Mouse (Mus musculus): ENCODE results near the gene Dnajb1. TPM values are rescaled to one million over a fixed set of nuclear protein-coding genes. Genes with fewer than 3 reads are reported as not detected.

Gene Dnajb1
- total RNA-seq (2014; rRNA removed) (8.3 and 12.4 TPM in 2 replicates), polyA plus RNA-seq (2012; rRNA removed) (17.0 and 18.2 TPM in 2 replicates)

DNA sequence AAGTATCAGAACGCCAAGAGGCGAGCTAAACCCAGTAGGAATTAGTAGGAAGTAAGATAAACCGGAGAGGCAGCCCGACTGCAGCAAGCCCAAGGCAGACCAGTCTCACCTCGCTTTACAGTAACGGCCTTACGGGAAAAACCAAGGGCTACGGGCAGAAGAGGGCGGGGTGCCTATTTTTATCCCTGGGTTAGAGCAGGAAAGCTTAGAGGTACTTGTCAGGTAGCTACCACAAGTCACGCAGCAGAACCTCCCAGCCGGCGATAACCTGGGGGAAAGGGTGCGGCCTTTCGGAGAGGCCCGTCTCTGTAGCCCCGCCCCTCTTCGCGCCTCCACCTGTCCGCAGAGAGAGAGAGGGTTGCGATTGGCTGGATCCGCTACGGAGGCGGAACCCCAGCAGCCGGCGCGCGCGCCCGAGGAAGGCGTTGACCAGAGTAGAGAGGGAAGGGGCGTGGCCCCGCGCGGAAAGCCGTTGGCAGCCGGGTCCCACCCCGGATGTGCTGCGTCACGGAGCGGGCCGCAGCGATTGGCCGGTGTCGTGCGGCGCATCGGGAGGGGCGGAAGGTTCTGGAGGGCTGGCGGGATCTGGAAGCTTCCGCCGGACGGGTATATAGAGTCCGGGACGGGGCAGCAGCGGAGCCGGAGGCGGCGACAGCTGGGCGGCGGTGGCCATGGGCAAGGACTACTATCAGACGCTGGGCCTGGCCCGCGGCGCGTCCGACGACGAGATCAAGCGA, at the start of gene Dnajb1, which contains the start of gene Tecr:
Gene Dnajb1, plus strand, starts transcription at position 533 of the 737 bp plus-strand sequence.
Gene Tecr, minus strand, starts transcription at position 311 of the 737 bp plus-strand sequence.
- Histone ChIP-seq H3K4me1 (ENCODE audit: control insufficient read depth, insufficient read depth, low read length) (peaks cover 13% of the 10 kb centered on the region), H3K9ac (ENCODE audit: low read depth, low read length) (peak within 1 kb of the TSS; percentile 95), H3K27me3 (ENCODE audit: control insufficient read depth, insufficient read depth, low read length) (no peaks in the 10 kb centered on the region), H3K79me2 (ENCODE audit: control insufficient read depth, insufficient read depth, low read length) (peaks cover 8% of the 10 kb centered on the region; the same call in 1 of the 2 replicates), H3K36me3 (ENCODE audit: control insufficient read depth, insufficient read depth, low read length) (peaks cover 19% of the 10 kb centered on the region), H3K4me3 (ENCODE audit: insufficient read depth, low read depth, low read length) (peak within 1 kb of the TSS; percentile 89), H3K27ac (replicated peaks; ENCODE audit: insufficient read depth, low read depth, low read length) (peak within 1 kb of the TSS; percentile 90)
- peak; percentile 90 for DNase-seq (ENCODE audit: extremely low read depth, low read depth, low spot score)
- WGBS = under 1% methylated on average over 69 of the region's 69 CpGs
- peak; percentile 98 for TF ChIP-seq POLR2A (IDR thresholded peaks at IDR 0.05; ENCODE audit: extremely low read depth, insufficient read depth, low read length)
- TF ChIP-seq CTCF (IDR thresholded peaks at IDR 0.05; ENCODE audit: low read depth, low read length) = no peak

DNA sequence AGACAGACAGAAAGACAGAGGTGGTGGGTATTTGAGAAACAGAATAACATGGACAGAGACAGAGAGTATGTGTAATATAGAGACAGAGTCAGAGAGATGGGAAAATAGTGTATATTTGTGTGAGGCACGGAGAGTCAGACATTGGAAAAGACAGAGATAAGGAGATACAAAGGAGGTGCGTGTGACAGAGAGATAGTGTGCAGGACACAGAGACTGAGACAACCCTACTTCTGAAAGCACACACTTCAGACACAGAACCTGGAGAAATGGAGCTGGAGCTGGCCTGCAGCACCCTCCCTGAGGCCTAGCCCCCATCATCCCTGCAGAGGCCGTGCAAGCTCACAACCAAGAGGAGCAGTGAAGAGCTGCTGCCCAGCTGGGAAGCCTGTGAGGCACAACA, 45.3 kb upstream of the Dnajb1 start:
- H3K4me1 ChIP-seq (ENCODE audit: control insufficient read depth, insufficient read depth, low read length) = peaks cover 5% of the 10 kb centered on the region
- TF ChIP-seq POLR2A (IDR thresholded peaks at IDR 0.05; ENCODE audit: extremely low read depth, insufficient read depth, low read length) = no peak
- no peak for TF ChIP-seq CTCF (IDR thresholded peaks at IDR 0.05; ENCODE audit: low read depth, low read length)
- WGBS = 79% methylated on average over 3 of the region's 3 CpGs

DNA sequence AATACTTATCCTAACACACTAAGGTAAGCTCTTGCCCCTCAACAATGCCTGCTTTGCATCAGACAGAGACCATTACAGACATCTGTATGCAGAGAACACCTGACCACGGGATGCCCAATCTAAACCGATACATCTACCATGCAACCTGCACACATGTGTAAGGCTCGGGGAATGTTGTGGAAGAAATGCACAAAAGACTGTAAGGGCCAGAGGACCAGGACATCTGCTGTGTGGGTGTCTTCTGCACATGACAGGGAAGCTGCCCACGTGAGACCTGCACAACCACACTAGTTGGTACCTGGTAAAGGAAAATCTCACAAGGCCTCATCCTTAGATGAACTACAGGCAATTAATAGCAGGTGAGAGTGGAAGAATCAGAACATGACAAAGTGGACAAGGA, 44.7 kb upstream of the Dnajb1 start:
- 73% methylated on average over 4 of the region's 4 CpGs for whole genome bisulfite sequencing

More for the DNA sequence above, 45.3 kb upstream of the Dnajb1 start:
- no peak overlapping the region for H3K27ac ChIP-seq (replicated peaks; ENCODE audit: insufficient read depth, low read depth, low read length)
- no peaks in the 10 kb centered on the region for H3K27me3 ChIP-seq (ENCODE audit: control insufficient read depth, insufficient read depth, low read length)
- H3K4me3 ChIP-seq (ENCODE audit: insufficient read depth, low read depth, low read length) = no peak overlapping the region
- no peak for DNase-seq (ENCODE audit: extremely low read depth, low read depth, low spot score)
- no peak overlapping the region for H3K9ac ChIP-seq (ENCODE audit: low read depth, low read length)
- peaks cover 11% of the 10 kb centered on the region; the same call in 1 of the 2 replicates for H3K79me2 ChIP-seq (ENCODE audit: control insufficient read depth, insufficient read depth, low read length)
- no peaks in the 10 kb centered on the region for H3K36me3 ChIP-seq (ENCODE audit: control insufficient read depth, insufficient read depth, low read length)

DNA sequence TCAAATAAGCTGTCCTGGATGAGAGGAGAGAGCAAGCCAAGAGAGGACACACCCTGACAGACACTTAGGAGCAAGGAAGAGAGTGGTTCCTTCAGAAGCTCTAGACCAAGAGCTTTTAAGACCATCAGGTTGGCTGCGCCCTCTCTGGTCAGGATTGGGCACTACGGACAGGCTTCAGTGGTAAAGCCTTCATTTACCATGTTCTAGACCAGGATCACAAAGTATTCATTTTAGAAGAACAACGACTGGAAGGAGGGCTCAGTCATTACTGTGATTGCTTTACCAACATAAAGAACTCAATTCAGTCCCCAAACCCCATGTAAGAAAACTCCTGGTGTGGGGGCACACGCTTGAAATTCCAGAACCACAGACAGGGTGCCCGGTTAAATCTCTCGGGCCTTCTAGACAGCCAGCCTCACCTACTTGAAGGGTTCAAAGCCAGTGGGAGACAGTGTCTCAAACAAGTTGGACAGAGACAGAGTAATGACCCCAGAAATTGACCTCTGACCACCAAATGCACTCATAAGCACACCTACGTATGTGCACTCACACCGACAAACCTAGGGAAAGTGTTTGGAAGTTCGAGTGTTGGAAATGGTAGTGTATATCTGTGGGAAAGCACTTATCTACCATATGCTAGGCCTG, 42.1 kb upstream of the Dnajb1 start:
- Histone ChIP-seq H3K27ac (replicated peaks; ENCODE audit: insufficient read depth, low read depth, low read length) (no peak overlapping the region), H3K79me2 (ENCODE audit: control insufficient read depth, insufficient read depth, low read length) (peaks cover 22% of the 10 kb centered on the region; the same call in 1 of the 2 replicates), H3K27me3 (ENCODE audit: control insufficient read depth, insufficient read depth, low read length) (no peaks in the 10 kb centered on the region), H3K4me3 (ENCODE audit: insufficient read depth, low read depth, low read length) (no peak overlapping the region), H3K36me3 (ENCODE audit: control insufficient read depth, insufficient read depth, low read length) (no peaks in the 10 kb centered on the region), H3K4me1 (ENCODE audit: control insufficient read depth, insufficient read depth, low read length) (peaks cover 9% of the 10 kb centered on the region), H3K9ac (ENCODE audit: low read depth, low read length) (no peak overlapping the region)
- TF ChIP-seq POLR2A (IDR thresholded peaks at IDR 0.05; ENCODE audit: extremely low read depth, insufficient read depth, low read length) (no peak), CTCF (IDR thresholded peaks at IDR 0.05; ENCODE audit: low read depth, low read length) (peak; percentile 31; the same call in 1 of the 2 replicates)
- no peak for DNase-seq (ENCODE audit: extremely low read depth, low read depth, low spot score)
- WGBS = 79% methylated on average over 9 of the region's 9 CpGs

More for the DNA sequence above, 44.7 kb upstream of the Dnajb1 start:
- Histone ChIP-seq H3K27me3 (ENCODE audit: control insufficient read depth, insufficient read depth, low read length) (no peaks in the 10 kb centered on the region), H3K4me1 (ENCODE audit: control insufficient read depth, insufficient read depth, low read length) (peaks cover 7% of the 10 kb centered on the region), H3K36me3 (ENCODE audit: control insufficient read depth, insufficient read depth, low read length) (no peaks in the 10 kb centered on the region), H3K27ac (replicated peaks; ENCODE audit: insufficient read depth, low read depth, low read length) (no peak overlapping the region), H3K4me3 (ENCODE audit: insufficient read depth, low read depth, low read length) (no peak overlapping the region), H3K9ac (ENCODE audit: low read depth, low read length) (no peak overlapping the region), H3K79me2 (ENCODE audit: control insufficient read depth, insufficient read depth, low read length) (peaks cover 16% of the 10 kb centered on the region; the same call in 1 of the 2 replicates)
- DNase-seq (ENCODE audit: extremely low read depth, low read depth, low spot score) = no peak
- TF ChIP-seq POLR2A (IDR thresholded peaks at IDR 0.05; ENCODE audit: extremely low read depth, insufficient read depth, low read length) = no peak
- TF ChIP-seq CTCF (IDR thresholded peaks at IDR 0.05; ENCODE audit: low read depth, low read length) = no peak

DNA sequence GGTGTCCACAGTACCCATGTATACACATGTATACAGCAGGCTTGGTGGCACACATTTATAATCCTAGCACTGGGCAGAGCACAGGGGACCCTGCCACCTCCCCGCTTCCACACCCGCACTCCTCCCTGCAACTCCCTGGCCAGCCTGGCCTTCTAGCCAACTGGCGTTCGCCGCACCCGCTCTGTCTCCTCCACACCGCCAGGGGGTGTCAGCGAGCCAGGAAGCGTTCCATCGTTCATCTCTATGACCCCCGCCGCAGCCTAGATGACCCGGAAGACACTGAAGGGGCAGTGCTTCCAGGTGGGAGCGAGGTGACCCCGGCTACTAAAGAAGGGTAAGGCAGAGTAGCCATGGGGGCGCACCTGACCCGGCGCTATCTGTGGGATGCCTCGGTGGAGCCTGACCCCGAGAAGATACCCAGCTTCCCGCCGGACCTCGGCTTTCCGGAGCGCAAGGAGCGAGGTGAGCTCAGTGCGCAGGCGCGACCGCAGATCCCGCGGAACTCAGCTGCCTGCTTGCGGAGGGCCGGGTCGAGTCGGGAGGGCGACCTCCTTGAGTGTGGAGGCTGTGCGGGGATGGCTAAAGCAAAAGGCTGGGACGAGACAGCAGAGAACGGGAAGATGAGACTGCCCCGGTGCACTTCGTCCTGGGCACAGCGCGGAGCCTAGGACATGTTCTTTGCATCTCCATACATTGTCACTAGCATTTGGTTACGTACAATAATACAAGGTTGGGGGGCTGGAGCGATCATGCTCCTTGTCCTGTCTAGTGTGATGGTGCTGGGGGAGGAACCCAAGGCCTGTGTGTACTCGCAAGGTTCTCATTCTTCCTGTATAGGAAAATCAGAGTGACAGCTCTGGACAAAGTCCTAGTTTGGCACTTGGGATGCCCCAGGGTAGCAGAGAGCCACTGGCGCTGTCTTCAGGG, 41.3 kb upstream of the Dnajb1 start, which contains the start of gene Ndufb7:
Gene Ndufb7, plus strand, starts transcription at position 203 of the 927 bp plus-strand sequence.
- TF ChIP-seq CTCF (IDR thresholded peaks at IDR 0.05; ENCODE audit: low read depth, low read length) = peak; percentile 94
- peak; percentile 59 for TF ChIP-seq POLR2A (IDR thresholded peaks at IDR 0.05; ENCODE audit: extremely low read depth, insufficient read depth, low read length)
- Histone ChIP-seq H3K27me3 (ENCODE audit: control insufficient read depth, insufficient read depth, low read length) (no peaks in the 10 kb centered on the region), H3K9ac (ENCODE audit: low read depth, low read length) (peak within 1 kb of the TSS; percentile 87), H3K79me2 (ENCODE audit: control insufficient read depth, insufficient read depth, low read length) (peaks cover 24% of the 10 kb centered on the region; the same call in 1 of the 2 replicates), H3K36me3 (ENCODE audit: control insufficient read depth, insufficient read depth, low read length) (no peaks in the 10 kb centered on the region), H3K27ac (replicated peaks; ENCODE audit: insufficient read depth, low read depth, low read length) (peak within 1 kb of the TSS; percentile 91), H3K4me3 (ENCODE audit: insufficient read depth, low read depth, low read length) (peak within 1 kb of the TSS; percentile 75), H3K4me1 (ENCODE audit: control insufficient read depth, insufficient read depth, low read length) (peaks cover 9% of the 10 kb centered on the region)
- WGBS = under 1% methylated on average over 48 of the region's 48 CpGs
- peak; percentile 76 for DNase-seq (ENCODE audit: extremely low read depth, low read depth, low spot score)

Data from liver, adult 2 months (tissue).